Mouse (Mus musculus) olfactory bulb, adult 2 months (tissue): ENCODE results near the gene Srr.

Experiments
- CTCF ChIP-seq: fragments of 200-500 bp; IDR thresholded peaks from 2 replicates; pipeline ENCODE4 v1.5.1; 2012; ENCODE audit warnings: low read depth, mild to moderate bottlenecking, low read length, moderate library complexity; ENCODE audit not compliant: insufficient read depth
- POLR2A ChIP-seq: fragments of 200-500 bp; IDR thresholded peaks from 2 replicates; pipeline ENCODE4 v1.6.1; 2012; ENCODE audit warnings: mild to moderate bottlenecking, low read depth, low read length, moderate library complexity; ENCODE audit not compliant: insufficient read depth

DNA sequence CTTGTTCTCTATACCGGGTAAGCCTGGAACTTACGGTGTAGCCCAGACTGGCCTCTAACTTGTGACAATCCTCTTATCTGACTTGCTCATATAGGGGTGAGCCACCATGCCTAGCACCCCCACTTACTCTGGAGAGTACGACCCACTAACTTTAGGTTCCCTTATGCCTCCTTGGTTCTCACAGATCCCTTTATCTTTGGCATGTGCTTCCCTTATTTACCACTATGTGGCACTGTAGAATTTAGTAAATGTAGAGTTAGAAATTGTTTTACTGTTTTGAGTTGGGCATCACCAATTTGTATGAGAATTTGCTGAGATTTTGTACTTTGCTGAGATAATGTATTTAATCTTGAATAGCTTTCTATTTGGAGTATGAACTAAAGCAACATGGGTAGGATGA is 20.6 kb upstream of the Srr start:
- no peak for TF ChIP-seq CTCF
- TF ChIP-seq POLR2A, result no peak
